30 mouse cellular contexts compared by ENCODE assay signal in the genomic region with DNA sequence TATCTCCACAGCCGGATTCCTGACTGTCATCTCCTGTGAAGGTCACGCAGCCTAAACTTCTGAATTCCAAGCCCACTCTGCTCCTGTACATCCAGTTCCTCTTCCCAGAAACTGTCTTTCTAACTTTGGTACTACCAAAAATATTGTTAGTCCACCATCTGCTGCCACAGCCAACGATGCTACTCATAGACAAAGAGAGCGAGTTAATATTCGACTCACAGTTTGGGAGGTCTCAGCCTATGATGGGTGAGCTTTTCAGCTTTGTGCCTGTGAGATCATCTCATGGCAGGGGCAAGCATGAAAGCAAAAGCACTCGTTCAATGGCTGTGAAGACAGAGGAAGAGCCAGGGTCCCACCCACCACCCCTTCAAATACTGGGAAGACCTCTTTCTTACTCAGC. TPM values are rescaled to one million over a fixed set of nuclear protein-coding genes. Genes with fewer than 3 reads are reported as not detected.
DNase-seq lines count a peak whose midpoint lies in the region; ATAC-seq and TF ChIP-seq lines count a peak whose summit lies in the region.
"Had no signal": no experiment of that assay in that cellular context is flagged by ENCODE, and none has a peak within 500 bp of the region (broad histone marks: within the 10 kb centered on the region; RNA-seq: fewer than 3 reads in every experiment).

No protein-coding gene starts in this region.

- DNase-seq in hindbrain, embryonic 10.5 days (ENCODE audit: low spot score): no peak
- DNase-seq in midbrain, embryonic 11.5 days (ENCODE audit: low spot score, missing footprints): no peak
- no peak for DNase-seq in midbrain, embryonic 14.5 days
- no peak for DNase-seq in hindbrain, postnatal 0 days (ENCODE audit: low spot score)
- DNase-seq in right cerebral cortex, postnatal 10 days (ENCODE audit: low spot score in 2 of 2): no peak
- DNase-seq: adrenal gland, postnatal 25 days; B cell, adult 2 months; cerebellum, adult 8-10 months; cerebellum, postnatal 36 days; gastrocnemius, adult 2 months; gastrocnemius, postnatal 36 days; heart, adult 18-20 months; heart, postnatal 36 days; kidney, adult 18-20 months; kidney, postnatal 25 days; liver, embryonic 13.5 days; lung, adult 18-20 months; lung, postnatal 4 days; spleen, adult 18-20 months; thymus, postnatal 14 days had no signal

- 0 out of 2 replicates have a peak, but pooled peaks cover 2% of the 10 kb centered on the region for H3K36me3 ChIP-seq in hindbrain, embryonic 10.5 days
- H3K36me3 ChIP-seq in hindbrain, embryonic 16.5 days (ENCODE audit: control insufficient read depth, insufficient read depth, low read length): no peaks in the 10 kb centered on the region
- no peaks in the 10 kb centered on the region for H3K36me3 ChIP-seq in midbrain, embryonic 11.5 days (ENCODE audit: control insufficient read depth, insufficient read depth, low read length)
- H3K36me3 ChIP-seq in midbrain, embryonic 14.5 days (ENCODE audit: control insufficient read depth, insufficient read depth, low read length): no peaks in the 10 kb centered on the region
- no peaks in the 10 kb centered on the region for H3K36me3 ChIP-seq in hindbrain, embryonic 12.5 days
- no peaks in the 10 kb centered on the region for H3K36me3 ChIP-seq in hindbrain, postnatal 0 days (ENCODE audit: insufficient read depth, low read length)
- H3K36me3 ChIP-seq: kidney, embryonic 15.5 days; limb, embryonic 10.5 days; limb, embryonic 15.5 days; liver, embryonic 13.5 days had no signal

- no peak overlapping the region for H3K9ac ChIP-seq in hindbrain, embryonic 16.5 days (ENCODE audit: low read depth, low read length)
- H3K9ac ChIP-seq in midbrain, embryonic 11.5 days (ENCODE audit: low read length): no peak overlapping the region
- no peak overlapping the region for H3K9ac ChIP-seq in midbrain, embryonic 14.5 days (replicated peaks; ENCODE audit: low read length)
- H3K9ac ChIP-seq in hindbrain, embryonic 12.5 days: no peak overlapping the region
- H3K9ac ChIP-seq in hindbrain, postnatal 0 days (replicated peaks; ENCODE audit: low read length): no peak overlapping the region
- H3K9ac ChIP-seq: kidney, embryonic 15.5 days; limb, embryonic 15.5 days; liver, embryonic 13.5 days had no signal

- 0 out of 2 replicates have a peak, but pooled peaks cover 2% of the 10 kb centered on the region for H3K9me3 ChIP-seq in hindbrain, embryonic 10.5 days
- H3K9me3 ChIP-seq in hindbrain, embryonic 16.5 days (ENCODE audit: control insufficient read depth, low read length): no peaks in the 10 kb centered on the region
- no peaks in the 10 kb centered on the region for H3K9me3 ChIP-seq in midbrain, embryonic 11.5 days (ENCODE audit: control insufficient read depth, low read length)
- no peaks in the 10 kb centered on the region for H3K9me3 ChIP-seq in midbrain, embryonic 14.5 days (ENCODE audit: control insufficient read depth, low read length)
- H3K9me3 ChIP-seq in hindbrain, embryonic 12.5 days (replicated peaks): no peaks in the 10 kb centered on the region
- H3K9me3 ChIP-seq in hindbrain, postnatal 0 days (ENCODE audit: low read length): no peaks in the 10 kb centered on the region
- H3K9me3 ChIP-seq: kidney, embryonic 15.5 days; limb, embryonic 10.5 days; limb, embryonic 15.5 days; liver, embryonic 13.5 days had no signal

- no peaks in the 10 kb centered on the region for H3K27me3 ChIP-seq in hindbrain, embryonic 10.5 days (ENCODE audit: insufficient read depth, poor library complexity, severe bottlenecking)
- H3K27me3 ChIP-seq in hindbrain, embryonic 16.5 days (replicated peaks; ENCODE audit: control insufficient read depth, insufficient read depth, low read length): no peaks in the 10 kb centered on the region
- no peaks in the 10 kb centered on the region for H3K27me3 ChIP-seq in midbrain, embryonic 11.5 days (ENCODE audit: control insufficient read depth, insufficient read depth, low read length)
- H3K27me3 ChIP-seq in midbrain, embryonic 14.5 days (ENCODE audit: control insufficient read depth, insufficient read depth, low read length): no peaks in the 10 kb centered on the region
- H3K27me3 ChIP-seq in hindbrain, embryonic 12.5 days: no peaks in the 10 kb centered on the region
- no peaks in the 10 kb centered on the region for H3K27me3 ChIP-seq in hindbrain, postnatal 0 days (ENCODE audit: insufficient read depth, low read length)
- H3K27me3 ChIP-seq: kidney, embryonic 15.5 days; limb, embryonic 15.5 days; liver, embryonic 13.5 days; megakaryocyte, embryonic 14.5 days had no signal

- ATAC-seq in hindbrain, embryonic 16.5 days: no peak
- peak; percentile 53; the same call in 1 of the 2 replicates for ATAC-seq in midbrain, embryonic 11.5 days (ENCODE audit: low FRiP score)
- ATAC-seq in midbrain, embryonic 14.5 days (ENCODE audit: low FRiP score, low TSS enrichment): no peak
- ATAC-seq in hindbrain, embryonic 12.5 days (ENCODE audit: low FRiP score): no peak
- peak; percentile 59; the same call in 1 of the 2 replicates for ATAC-seq in hindbrain, postnatal 0 days
- ATAC-seq: inflammation-experienced regulatory T-cells, adult 6 months; lung, postnatal 0 days had no signal

- no peak overlapping the region for H3K4me3 ChIP-seq in hindbrain, embryonic 10.5 days
- H3K4me3 ChIP-seq in hindbrain, embryonic 16.5 days (ENCODE audit: low read length): no peak overlapping the region
- H3K4me3 ChIP-seq in midbrain, embryonic 11.5 days (ENCODE audit: low read depth, low read length): no peak overlapping the region
- H3K4me3 ChIP-seq in midbrain, embryonic 14.5 days (replicated peaks; ENCODE audit: low read depth, low read length): no peak overlapping the region
- H3K4me3 ChIP-seq in hindbrain, embryonic 12.5 days: no peak overlapping the region
- H3K4me3 ChIP-seq in hindbrain, postnatal 0 days (ENCODE audit: low read length): no peak overlapping the region
- H3K4me3 ChIP-seq: gastrocnemius, adult 2 months; kidney, embryonic 15.5 days; limb, embryonic 10.5 days; limb, embryonic 15.5 days; liver, embryonic 13.5 days; megakaryocyte, embryonic 14.5 days had no signal

- no peak for TF ChIP-seq CTCF in hindbrain, postnatal 0 days (IDR thresholded peaks at IDR 0.05; ENCODE audit: low read depth)

- 65% methylated on average over 6 of the region's 6 CpGs for WGBS in hindbrain, embryonic 10.5 days
- 38% methylated on average over 6 of the region's 6 CpGs for WGBS in hindbrain, embryonic 16.5 days
- WGBS in midbrain, embryonic 11.5 days: 69% methylated on average over 6 of the region's 6 CpGs
- WGBS in midbrain, embryonic 14.5 days: 49% methylated on average over 6 of the region's 6 CpGs
- 51% methylated on average over 6 of the region's 6 CpGs for WGBS in hindbrain, embryonic 12.5 days
- WGBS in hindbrain, postnatal 0 days: 40% methylated on average over 6 of the region's 6 CpGs

- peak overlapping the region; percentile 80 for H3K27ac ChIP-seq in hindbrain, embryonic 10.5 days
- H3K27ac ChIP-seq in hindbrain, embryonic 16.5 days (ENCODE audit: low read depth, low read length): no peak overlapping the region
- H3K27ac ChIP-seq in midbrain, embryonic 11.5 days (ENCODE audit: low read depth, low read length): no peak overlapping the region
- no peak overlapping the region for H3K27ac ChIP-seq in midbrain, embryonic 14.5 days (replicated peaks; ENCODE audit: low read depth, low read length)
- H3K27ac ChIP-seq in hindbrain, embryonic 12.5 days: peak overlapping the region; percentile 30; the same call in 1 of the 2 replicates
- H3K27ac ChIP-seq in hindbrain, postnatal 0 days: peak overlapping the region; percentile 38; the same call in 1 of the 2 replicates
- H3K27ac ChIP-seq: gastrocnemius, adult 2 months; kidney, embryonic 15.5 days; limb, embryonic 10.5 days; limb, embryonic 15.5 days; liver, embryonic 13.5 days had no signal

- H3K4me2 ChIP-seq in hindbrain, embryonic 16.5 days (ENCODE audit: low read length): no peak overlapping the region
- no peak overlapping the region for H3K4me2 ChIP-seq in midbrain, embryonic 11.5 days
- no peak overlapping the region for H3K4me2 ChIP-seq in midbrain, embryonic 14.5 days (ENCODE audit: low read length)
- no peak overlapping the region for H3K4me2 ChIP-seq in hindbrain, embryonic 12.5 days (replicated peaks)
- H3K4me2 ChIP-seq in hindbrain, postnatal 0 days (ENCODE audit: low read depth, low read length): no peak overlapping the region
- H3K4me2 ChIP-seq: heart, embryonic 11.5 days; kidney, embryonic 15.5 days; limb, embryonic 15.5 days; liver, embryonic 13.5 days had no signal

- H3K4me1 ChIP-seq in hindbrain, embryonic 10.5 days (replicated peaks): peaks cover 35% of the 10 kb centered on the region
- peaks cover 2% of the 10 kb centered on the region for H3K4me1 ChIP-seq in hindbrain, embryonic 16.5 days (ENCODE audit: control insufficient read depth, insufficient read depth, low read depth, low read length)
- H3K4me1 ChIP-seq in midbrain, embryonic 11.5 days (ENCODE audit: control insufficient read depth, insufficient read depth, low read length): peaks cover 20% of the 10 kb centered on the region
- peaks cover 22% of the 10 kb centered on the region for H3K4me1 ChIP-seq in midbrain, embryonic 14.5 days (ENCODE audit: control insufficient read depth, insufficient read depth, low read length)
- H3K4me1 ChIP-seq in hindbrain, embryonic 12.5 days: peaks cover 31% of the 10 kb centered on the region
- H3K4me1 ChIP-seq in hindbrain, postnatal 0 days (ENCODE audit: insufficient read depth, low read length): 0 out of 2 replicates have a peak, but pooled peaks cover 4% of the 10 kb centered on the region
- H3K4me1 ChIP-seq: kidney, embryonic 15.5 days; limb, embryonic 10.5 days; limb, embryonic 15.5 days; liver, embryonic 13.5 days; megakaryocyte, embryonic 14.5 days had no signal

RNA-seq across cellular contexts. Expression of a gene that starts 16.6 kb away (rescaled TPM):
- 18.2 and 48.1 TPM in 2 replicates for polyA plus RNA-seq in hindbrain, embryonic 10.5 days (2016; fragmentation: Nextera tagmentation; extraction: Ambion mirVana)
- polyA plus RNA-seq in hindbrain, embryonic 16.5 days (2015; fragmentation: Nextera tagmentation; extraction: Ambion mirVana): 92.4 and 96.7 TPM in 2 replicates
- polyA plus RNA-seq in midbrain, embryonic 11.5 days (2014; fragmentation: Nextera tagmentation; extraction: Ambion mirVana): 47.6 and 55.8 TPM in 2 replicates
- 119 and 132 TPM in 2 replicates for polyA plus RNA-seq in midbrain, embryonic 14.5 days (2014; fragmentation: Nextera tagmentation; extraction: Ambion mirVana)
- 77.6 and 91.8 TPM in 2 replicates for polyA plus RNA-seq in hindbrain, embryonic 12.5 days (2016; fragmentation: Nextera tagmentation; extraction: Ambion mirVana)
- 23.4 and 108 TPM in 2 replicates for total RNA-seq in hindbrain, postnatal 0 days (2014; rRNA removed)
- 69.6 and 80.1 TPM in 2 replicates for polyA plus RNA-seq in hindbrain, postnatal 0 days (2015; fragmentation: Nextera tagmentation; extraction: Ambion mirVana)
- total RNA-seq: neutrophil, adult 5-6 weeks had no signal
- polyA plus RNA-seq: inflammation-experienced regulatory T-cells, adult 6 months had no signal

Comparison
In these comparisons a context has a peak if more than half of its experiments do, and no peak if none do; other contexts are left out.
1. H3K27ac ChIP-seq: peak in hindbrain, embryonic 10.5 days (single experiment), hindbrain, embryonic 12.5 days (single experiment) and hindbrain, postnatal 0 days (single experiment); none in hindbrain, embryonic 16.5 days (single experiment), midbrain, embryonic 11.5 days (single experiment) and midbrain, embryonic 14.5 days (single experiment).
2. ATAC-seq: peak in midbrain, embryonic 11.5 days (single experiment) and hindbrain, postnatal 0 days (single experiment); none in hindbrain, embryonic 16.5 days (single experiment), midbrain, embryonic 14.5 days (single experiment) and hindbrain, embryonic 12.5 days (single experiment).